Mouse (Mus musculus) neural tube, embryonic 14.5 days (tissue): ENCODE measurements around the gene Itgb1bp1. TPM values are rescaled to one million over a fixed set of nuclear protein-coding genes. Genes with fewer than 3 reads are reported as not detected.

Source experiments
- ATAC-seq: fragments of 200-750 bp; cut with Nextera tagmentation; 2 replicates; pipeline ENCODE4 v1.8.0; 2017; ENCODE audit warnings: low read depth, mild to moderate bottlenecking, moderate TSS enrichment, moderate library complexity
- H3K27ac ChIP-seq: fragments of 300-500 bp; sonication (generic); 2 replicates; pipeline ENCODE4 v1.5.1; 2014; ENCODE audit warnings: low read depth, mild to moderate bottlenecking, control low read depth, low read length, moderate library complexity, mixed read lengths
- H3K27me3 ChIP-seq: fragments of 300-500 bp; sonication (generic); 2 replicates; pipeline ENCODE4 v1.6.1; 2014; ENCODE audit warnings: low read length; ENCODE audit not compliant: control insufficient read depth, insufficient read depth
- H3K36me3 ChIP-seq: fragments of 300-500 bp; sonication (generic); 2 replicates; pipeline ENCODE4 v1.6.1; 2014; ENCODE audit warnings: low read length, mixed read lengths; ENCODE audit not compliant: control insufficient read depth, insufficient read depth
- H3K4me1 ChIP-seq: fragments of 300-500 bp; sonication (generic); 2 replicates; pipeline ENCODE4 v1.6.1; 2014; ENCODE audit warnings: low read length; ENCODE audit not compliant: control insufficient read depth, insufficient read depth
- H3K4me2 ChIP-seq: fragments of 300-500 bp; sonication (generic); 2 replicates; pipeline ENCODE4 v1.6.1; 2014; ENCODE audit warnings: mild to moderate bottlenecking, low read depth, low read length, control low read depth
- H3K4me3 ChIP-seq: fragments of 300-500 bp; sonication (generic); 2 replicates; pipeline ENCODE4 v1.5.1; 2014; ENCODE audit warnings: low read depth, low read length, control low read depth, mixed read lengths
- H3K9ac ChIP-seq: fragments of 300-500 bp; sonication (generic); replicated peaks from 2 replicates; pipeline ENCODE4 v1.6.1; 2014; ENCODE audit warnings: low read depth, mild to moderate bottlenecking, control low read depth, low read length, mixed read lengths
- H3K9me3 ChIP-seq: fragments of 300-500 bp; sonication (generic); 2 replicates; pipeline ENCODE4 v1.6.1; 2016; ENCODE audit warnings: low read length; ENCODE audit not compliant: control insufficient read depth
- WGBS: fragments of 180-500 bp; shearing (Covaris S2); extraction: QIAGEN DNeasy Blood & Tissue Kit; methylation state at CpG from one replicate; pipeline ENCODE4 v1.1.7; 2014; 5-methylcytosine and 5-hydroxymethylcytosine counted together
- polyA plus RNA-seq: library from polyadenylated mRNA; unstranded; fragments of >200 nt; fragmentation: Nextera tagmentation; extraction: Ambion mirVana; gene quantifications from 2 replicates; pipeline ENCODE4 v1.2.1, GENCODE M21; 2014

Itgb1bp1 gene
- polyA plus RNA-seq, 1 experiment from 2014 or later: 40.6 TPM

DNA sequence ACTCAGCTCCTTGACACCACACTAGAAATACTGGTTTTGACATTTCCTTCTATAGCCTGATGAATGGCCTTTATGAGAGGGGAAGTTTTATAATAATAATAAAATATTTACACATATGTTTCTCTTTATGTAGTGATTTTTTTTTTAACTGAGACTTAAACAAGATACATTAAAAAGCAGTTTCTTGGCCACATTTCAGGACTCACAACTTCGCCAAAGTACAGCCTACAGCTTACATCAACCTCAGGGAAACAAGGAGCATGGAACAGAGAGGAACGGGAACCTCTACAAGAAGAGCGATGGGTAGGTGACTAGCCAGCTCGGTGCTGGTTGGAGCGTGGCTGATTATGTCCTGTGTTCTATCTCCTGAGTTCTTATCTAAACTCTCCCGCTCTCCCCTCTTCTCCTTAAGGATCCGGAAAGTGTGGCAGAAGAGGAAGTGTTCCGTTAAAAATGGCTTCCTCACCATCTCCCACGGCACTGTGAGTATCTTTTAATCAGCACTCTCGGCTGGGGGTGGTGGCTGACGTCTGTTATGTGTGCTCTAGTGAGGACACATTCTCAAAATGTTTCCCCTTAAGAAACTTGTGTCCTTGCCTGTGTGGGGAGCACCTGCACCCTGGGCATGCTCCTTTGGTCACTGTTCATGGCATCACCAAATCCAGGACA lies 68.2 kb downstream of the Itgb1bp1 start:
- no peaks in the 10 kb centered on the region for H3K27me3 ChIP-seq
- 90% methylated on average over 11 of the region's 11 CpGs for WGBS
- H3K4me2 ChIP-seq: no peak overlapping the region
- no peaks in the 10 kb centered on the region for H3K4me1 ChIP-seq
- H3K36me3 ChIP-seq: peaks cover 20% of the 10 kb centered on the region
- no peak for ATAC-seq
- H3K4me3 ChIP-seq: no peak overlapping the region
- no peak overlapping the region for H3K9ac ChIP-seq
- H3K9me3 ChIP-seq: no peaks in the 10 kb centered on the region
- no peak overlapping the region for H3K27ac ChIP-seq

DNA sequence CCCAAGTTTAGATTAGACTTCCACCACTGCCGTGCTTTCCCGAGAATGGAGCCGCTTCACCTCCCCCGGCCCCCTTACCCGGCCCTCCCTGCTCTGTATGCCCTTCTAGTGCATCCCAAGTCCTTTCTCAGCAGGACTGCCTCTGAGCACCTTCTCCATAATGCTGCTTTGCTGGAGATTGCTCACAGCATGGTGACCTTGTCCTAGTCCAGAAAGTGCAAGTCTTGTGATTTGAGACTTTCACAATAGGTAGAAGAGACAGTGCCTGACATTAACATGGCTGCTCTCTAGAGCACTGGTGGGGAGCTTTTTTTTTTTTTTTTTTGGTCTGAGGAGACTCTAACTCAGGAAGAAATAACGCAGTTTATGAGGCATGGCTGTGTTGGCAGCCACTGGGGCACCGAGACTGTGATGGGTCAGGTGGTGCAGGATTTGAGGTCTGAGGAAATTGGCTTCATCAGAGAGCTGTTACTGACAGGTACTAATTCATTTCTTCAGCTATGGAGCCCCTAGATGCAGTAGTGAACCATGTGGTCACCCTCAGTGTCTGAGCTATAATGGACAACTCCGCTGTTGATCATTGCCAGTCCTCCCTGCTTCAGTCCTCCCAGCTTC lies 71.4 kb downstream of the Itgb1bp1 start:
- H3K9me3 ChIP-seq: no peaks in the 10 kb centered on the region
- H3K27ac ChIP-seq: no peak overlapping the region
- H3K36me3 ChIP-seq: peaks cover 19% of the 10 kb centered on the region; the same call in 1 of the 2 replicates
- no peak for ATAC-seq
- H3K4me3 ChIP-seq: no peak overlapping the region
- no peaks in the 10 kb centered on the region for H3K4me1 ChIP-seq
- no peak overlapping the region for H3K9ac ChIP-seq
- H3K27me3 ChIP-seq: no peaks in the 10 kb centered on the region
- WGBS: 89% methylated on average over 8 of the region's 8 CpGs
- H3K4me2 ChIP-seq: no peak overlapping the region

- no peak overlapping the region for H3K4me2 ChIP-seq
- no peak overlapping the region for H3K4me3 ChIP-seq
- peaks cover 11% of the 10 kb centered on the region; the same call in 1 of the 2 replicates for H3K36me3 ChIP-seq
- no peak overlapping the region for H3K27ac ChIP-seq
- H3K4me1 ChIP-seq: no peaks in the 10 kb centered on the region
- no peaks in the 10 kb centered on the region for H3K27me3 ChIP-seq
- ATAC-seq: no peak
- no peak overlapping the region for H3K9ac ChIP-seq
- WGBS: 92% methylated on average over 17 of the region's 17 CpGs
- H3K9me3 ChIP-seq: no peaks in the 10 kb centered on the region
These were observed 73.2 kb downstream of the Itgb1bp1 start for GRCm38 (mm10) chr12:21212876-21213275.

- Histone ChIP-seq H3K4me3 (no peak overlapping the region), H3K9me3 (no peaks in the 10 kb centered on the region), H3K36me3 (peaks cover 10% of the 10 kb centered on the region; the same call in 1 of the 2 replicates), H3K27ac (no peak overlapping the region), H3K27me3 (no peaks in the 10 kb centered on the region), H3K4me2 (no peak overlapping the region), H3K4me1 (peaks cover 3% of the 10 kb centered on the region; the same call in 1 of the 2 replicates), H3K9ac (no peak overlapping the region)
- ATAC-seq: no peak
- 85% methylated on average over 10 of the region's 10 CpGs for WGBS
These were observed 76.8 kb downstream of the Itgb1bp1 start for GRCm38 (mm10) chr12:21209273-21209672.

GRCm38 (mm10) chr12:21208172-21208795 lies 77.8 kb downstream of the Itgb1bp1 start:
- H3K27ac ChIP-seq: no peak overlapping the region
- no peak overlapping the region for H3K4me2 ChIP-seq
- no peak for ATAC-seq
- H3K4me3 ChIP-seq: no peak overlapping the region
- no peak overlapping the region for H3K9ac ChIP-seq
- peaks cover 3% of the 10 kb centered on the region; the same call in 1 of the 2 replicates for H3K4me1 ChIP-seq
- no peaks in the 10 kb centered on the region for H3K9me3 ChIP-seq
- no peaks in the 10 kb centered on the region for H3K27me3 ChIP-seq
- peaks cover 10% of the 10 kb centered on the region; the same call in 1 of the 2 replicates for H3K36me3 ChIP-seq
- WGBS: 88% methylated on average over 11 of the region's 11 CpGs

- H3K9ac ChIP-seq: no peak overlapping the region
- H3K4me2 ChIP-seq: no peak overlapping the region
- H3K27ac ChIP-seq: no peak overlapping the region
- H3K4me3 ChIP-seq: no peak overlapping the region
- peaks cover 7% of the 10 kb centered on the region; the same call in 1 of the 2 replicates for H3K36me3 ChIP-seq
- WGBS: 90% methylated on average over 5 of the region's 5 CpGs
- H3K27me3 ChIP-seq: no peaks in the 10 kb centered on the region
- ATAC-seq: no peak
- H3K9me3 ChIP-seq: no peaks in the 10 kb centered on the region
- H3K4me1 ChIP-seq: peaks cover 3% of the 10 kb centered on the region; the same call in 1 of the 2 replicates
These were observed 78.7 kb downstream of the Itgb1bp1 start for GRCm38 (mm10) chr12:21207422-21207821.

DNA sequence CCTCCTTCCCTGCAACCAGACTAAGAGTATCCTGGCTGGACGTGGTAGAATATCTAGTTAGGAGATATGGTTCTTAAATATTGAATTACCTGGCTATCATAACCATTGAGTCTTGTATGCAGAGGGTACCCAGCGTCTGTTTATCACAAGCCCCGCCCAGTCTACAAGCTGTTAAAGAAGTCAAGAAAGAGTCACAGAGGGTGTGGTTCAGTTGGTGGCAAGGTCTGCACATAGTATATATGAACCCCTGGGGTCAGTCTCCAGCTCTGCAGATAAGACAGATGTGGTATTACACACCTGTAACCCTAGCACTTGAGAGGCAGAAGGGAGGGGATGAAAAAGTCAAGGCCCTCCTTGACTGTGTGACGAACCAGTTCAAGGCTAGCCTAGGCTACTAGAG lies 80.3 kb downstream of the Itgb1bp1 start:
- no peak overlapping the region for H3K27ac ChIP-seq
- no peak for ATAC-seq
- H3K4me2 ChIP-seq: no peak overlapping the region
- H3K4me1 ChIP-seq: peaks cover 3% of the 10 kb centered on the region; the same call in 1 of the 2 replicates
- no peaks in the 10 kb centered on the region for H3K27me3 ChIP-seq
- H3K9ac ChIP-seq: no peak overlapping the region
- WGBS: 94% methylated on average over 4 of the region's 4 CpGs
- H3K36me3 ChIP-seq: peaks cover 7% of the 10 kb centered on the region; the same call in 1 of the 2 replicates
- no peak overlapping the region for H3K4me3 ChIP-seq
- no peaks in the 10 kb centered on the region for H3K9me3 ChIP-seq

DNA sequence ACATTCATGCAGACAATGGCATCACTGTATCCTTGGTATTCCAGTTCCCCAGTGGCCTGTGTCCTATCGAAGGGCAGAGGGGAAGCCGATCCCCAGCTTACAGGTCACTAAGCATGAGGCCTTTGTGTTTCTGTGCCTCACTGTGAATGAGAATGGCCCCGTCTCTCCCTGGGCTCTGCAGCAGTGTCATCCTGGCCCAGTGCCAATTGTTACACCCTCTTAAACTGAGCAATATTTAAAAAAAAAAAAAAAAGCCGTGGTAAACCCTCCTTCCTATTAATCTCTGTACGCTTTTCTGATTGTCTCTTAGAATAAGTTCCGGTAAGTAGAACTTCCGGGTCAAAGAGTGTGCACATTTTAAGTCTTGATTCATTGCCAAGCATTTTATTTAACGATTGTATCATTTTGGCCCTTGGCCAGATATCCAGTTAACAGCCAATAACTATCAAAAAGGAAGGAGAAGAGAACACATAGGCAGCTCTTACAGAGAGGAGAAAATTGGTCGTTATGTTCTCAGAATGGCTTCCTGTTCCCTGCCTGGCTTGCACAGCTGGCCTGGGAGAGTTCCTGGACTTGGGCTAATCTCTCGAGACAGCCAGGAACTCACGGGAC lies 81.3 kb downstream of the Itgb1bp1 start:
- H3K27me3 ChIP-seq: no peaks in the 10 kb centered on the region
- no peaks in the 10 kb centered on the region for H3K9me3 ChIP-seq
- 21% methylated on average over 11 of the region's 11 CpGs for WGBS
- H3K27ac ChIP-seq: peak overlapping the region; percentile 16; the same call in 1 of the 2 replicates
- H3K4me2 ChIP-seq: no peak overlapping the region
- peaks cover 3% of the 10 kb centered on the region; the same call in 1 of the 2 replicates for H3K4me1 ChIP-seq
- no peak overlapping the region for H3K4me3 ChIP-seq
- H3K9ac ChIP-seq: no peak overlapping the region
- ATAC-seq: peak; percentile 75
- H3K36me3 ChIP-seq: peaks cover 7% of the 10 kb centered on the region; the same call in 1 of the 2 replicates
